Mouse (Mus musculus) frontal cortex, postnatal 14 days (tissue): ENCODE measurements around the gene F10.

Experiments
- DNase-seq, 2 experiments: peaks; one replicate each; pipeline ENCODE4 v3.0.0; 2022; ENCODE audit warnings: low spot score in 2 of 2

Gene F10

DNA sequence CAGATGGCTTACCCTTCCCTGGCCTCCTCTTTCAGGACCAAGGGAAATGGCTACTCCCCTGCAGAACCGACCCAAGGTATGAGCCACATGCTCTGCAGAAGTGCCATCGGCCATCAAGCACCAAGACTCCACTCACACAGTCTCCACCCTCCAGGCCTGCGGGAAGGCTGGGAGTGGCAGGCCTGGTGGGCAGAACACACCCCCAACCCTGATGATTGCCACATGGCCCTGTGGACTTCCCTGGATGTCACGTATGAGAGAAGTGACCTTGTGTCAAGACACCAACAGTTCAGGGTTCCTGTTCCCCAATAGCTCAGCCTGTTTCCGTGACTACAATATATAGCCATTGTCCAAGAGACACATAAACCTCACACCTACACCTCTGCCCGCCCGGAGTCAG is at the start of gene F10:
Gene F10, plus strand, starts transcription at position 294 of the 400 bp plus-strand sequence.
- DNase-seq: no peak

DNA sequence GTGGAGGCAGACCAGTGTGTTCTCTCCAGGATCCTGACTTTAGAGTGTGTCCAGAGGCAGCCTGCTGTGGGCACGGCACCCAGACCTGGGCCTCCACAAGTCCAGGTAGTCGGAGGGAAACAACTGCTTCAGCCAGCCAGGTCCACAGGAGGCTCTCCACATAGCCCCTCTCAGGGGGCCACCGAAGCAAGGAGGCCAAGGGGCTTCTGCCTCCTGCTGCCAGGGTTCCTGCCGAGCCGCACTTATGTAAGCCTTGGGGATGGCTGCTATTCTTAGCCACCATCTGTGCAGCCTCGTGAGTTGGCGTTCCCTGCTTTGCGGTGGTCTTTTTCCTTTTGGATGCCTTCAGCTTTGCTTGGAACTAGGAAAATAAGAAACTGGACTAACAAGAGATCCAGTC is 49.5 kb upstream of the F10 start:
- DNase-seq: peak; percentile 57 to 72

DNA sequence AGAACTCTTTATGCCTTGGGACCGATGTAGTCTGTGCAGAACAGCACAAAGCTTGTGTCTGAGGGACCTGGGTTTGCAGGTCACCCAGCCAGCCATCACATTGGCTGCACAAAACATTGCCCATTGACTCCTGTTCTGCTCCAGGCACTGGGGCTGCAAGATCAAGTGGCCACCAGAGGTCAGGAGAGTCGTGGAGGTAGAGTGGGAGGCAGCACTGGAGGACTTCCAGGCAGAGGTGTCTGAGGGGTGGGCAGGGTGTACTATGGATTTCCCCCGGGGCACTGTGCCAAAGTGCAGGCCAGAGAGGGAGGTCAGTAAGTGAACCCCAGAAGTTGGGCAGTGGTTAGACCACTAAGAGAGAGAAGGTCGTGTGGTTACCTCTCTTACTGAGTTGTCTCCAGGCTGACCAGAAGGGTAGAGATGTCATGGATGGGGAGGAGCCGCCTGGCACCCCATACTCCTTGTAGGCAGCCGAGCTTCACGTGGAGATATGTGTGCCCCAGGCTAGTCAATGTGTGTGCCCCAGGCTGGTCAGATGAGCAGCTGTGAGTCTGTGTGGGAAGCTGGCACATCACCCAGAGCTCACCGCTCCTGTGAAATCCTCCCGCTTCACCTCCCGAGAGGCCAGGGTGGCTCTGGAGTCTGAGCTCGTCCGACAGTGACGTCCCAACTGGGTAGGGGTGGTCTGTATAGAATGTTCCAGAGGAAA is 48.2 kb upstream of the F10 start:
- no peak for DNase-seq

DNA sequence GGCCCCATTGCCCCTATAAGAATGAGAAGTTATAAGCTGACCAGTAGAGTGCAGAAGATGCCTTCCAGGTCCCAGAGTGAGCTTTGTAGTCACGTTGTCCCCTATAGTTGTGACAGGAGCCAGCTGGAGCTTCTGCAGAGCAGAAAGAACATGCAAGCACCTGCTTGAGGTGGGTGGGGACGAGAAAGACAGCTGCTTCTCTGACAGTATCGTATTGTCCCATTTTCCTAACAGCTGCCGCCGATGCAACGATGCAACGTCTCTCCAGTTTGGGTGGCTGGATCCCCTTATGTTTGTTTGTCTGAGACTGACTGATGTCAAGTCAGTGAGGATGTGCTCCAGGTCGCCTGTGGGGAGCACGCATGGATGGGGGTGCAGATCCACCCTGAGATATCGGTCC is 45.7 kb upstream of the F10 start:
- DNase-seq: no peak

DNA sequence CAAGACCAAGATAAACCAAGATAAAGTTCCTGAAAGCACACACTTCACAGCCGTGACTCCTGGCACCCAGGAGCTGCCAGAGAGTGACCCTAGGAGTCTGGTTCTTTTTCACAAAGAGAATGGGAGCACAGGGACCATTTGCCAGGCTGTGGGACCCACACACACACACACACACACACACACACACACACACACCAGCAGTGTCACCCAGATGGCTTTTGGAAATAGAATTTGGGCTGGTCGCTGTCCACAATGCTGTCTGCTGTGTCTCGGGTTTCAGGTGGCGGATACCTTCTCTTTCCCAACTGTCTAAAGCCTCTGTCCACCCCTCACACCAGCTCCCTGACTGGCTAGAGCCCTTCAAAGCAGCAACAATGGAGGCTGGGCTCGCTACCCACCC is 42.6 kb upstream of the F10 start:
- no peak for DNase-seq

DNA sequence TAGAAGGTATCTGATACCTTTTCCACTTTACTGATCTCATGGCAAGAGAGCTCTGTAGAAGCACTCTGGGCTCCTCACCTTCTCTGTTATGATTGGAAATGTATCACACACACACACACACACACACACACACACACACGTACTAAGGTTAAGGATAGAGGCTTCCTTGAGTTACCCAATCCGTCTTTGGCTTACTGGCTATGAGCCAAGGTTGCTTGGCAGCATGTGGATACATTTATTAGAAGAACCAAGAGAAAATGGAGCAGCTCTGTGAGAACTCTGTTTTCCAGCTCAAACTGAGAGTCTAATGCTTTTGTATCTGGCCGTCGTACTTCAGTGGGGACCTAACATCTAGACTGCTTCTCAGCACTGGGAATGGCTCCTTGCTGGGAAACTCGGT is 41.6 kb upstream of the F10 start:
- DNase-seq: no peak

DNA sequence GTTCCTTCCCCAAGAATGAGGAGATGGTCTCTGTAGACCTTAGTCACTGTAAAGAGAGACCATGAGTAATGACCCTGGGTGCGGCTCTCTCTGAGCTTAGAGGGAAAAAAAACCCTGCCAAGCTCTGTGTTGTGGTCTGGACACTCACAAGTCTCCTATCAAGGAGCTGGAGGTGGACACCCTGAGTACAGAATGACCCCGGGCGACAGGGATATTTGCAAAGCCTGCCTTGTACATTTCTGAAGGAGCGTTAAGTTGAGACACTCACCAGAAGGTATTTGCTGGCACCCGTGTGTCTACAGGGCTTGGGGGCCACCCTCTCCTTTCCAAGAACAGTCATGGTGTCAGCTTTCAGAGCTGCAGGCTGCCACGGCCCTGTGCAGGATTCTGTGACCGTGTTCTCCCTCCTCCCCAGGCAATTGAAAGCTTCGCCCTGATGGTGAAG is 40.3 kb upstream of the F10 start:
- no peak for DNase-seq

DNA sequence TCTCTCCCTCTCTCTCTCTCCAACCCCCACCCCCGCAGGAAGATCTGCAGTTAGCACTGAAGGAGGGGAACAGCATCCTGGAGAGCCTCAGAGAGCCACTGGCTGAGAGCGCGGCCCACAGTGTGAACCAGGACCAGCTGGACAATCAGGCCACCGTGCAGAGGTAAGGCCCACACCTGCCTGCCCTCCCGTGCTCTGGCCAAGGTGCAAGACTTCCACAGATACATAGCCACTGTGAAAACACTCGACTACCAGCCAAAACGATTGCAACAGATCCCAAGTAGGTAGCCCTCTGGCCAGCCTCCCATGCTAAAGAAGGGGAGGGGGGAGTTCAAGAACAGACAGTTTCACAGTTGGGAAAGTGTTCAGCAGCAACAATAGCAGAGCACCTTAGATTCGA is 38.8 kb upstream of the F10 start:
- DNase-seq: no peak

DNA sequence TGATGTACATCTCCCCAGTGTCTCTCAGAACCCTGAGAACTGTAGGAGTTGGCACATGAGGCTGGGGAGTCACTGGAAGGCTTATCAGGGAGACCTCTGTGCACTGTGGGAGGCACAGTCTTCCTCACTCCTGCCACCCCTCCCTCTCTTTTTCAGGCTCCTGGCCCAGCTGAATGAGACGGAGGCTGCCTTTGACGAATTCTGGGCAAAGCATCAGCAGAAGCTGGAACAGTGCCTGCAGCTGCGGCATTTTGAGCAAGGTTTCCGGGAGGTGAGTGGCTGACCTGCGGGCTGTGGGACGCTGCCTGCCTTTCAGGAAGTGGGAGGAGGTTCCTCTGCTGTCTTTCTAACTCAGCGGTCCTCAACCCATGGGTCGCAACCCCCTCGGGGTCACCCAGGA is 37.3 kb upstream of the F10 start:
- DNase-seq: no peak

DNA sequence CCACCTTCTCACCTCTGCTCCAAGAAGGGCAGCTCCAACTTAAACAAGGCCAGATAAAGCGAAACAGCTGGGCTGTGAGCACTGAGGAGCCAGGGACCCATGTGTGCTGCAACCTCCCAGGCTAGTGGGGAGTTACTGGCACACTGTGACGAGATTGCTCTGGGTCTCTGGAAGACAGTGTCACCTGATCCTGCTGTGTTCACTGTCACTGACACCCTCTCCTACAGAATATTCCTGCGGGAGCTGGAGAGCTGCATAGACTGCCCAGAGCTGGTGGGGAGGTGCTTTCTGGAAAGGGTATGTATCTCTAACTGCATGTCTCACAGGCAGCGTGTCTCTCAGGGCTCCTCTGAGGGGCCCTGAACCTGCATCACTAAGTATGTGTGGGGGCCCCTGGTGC is 29.6 kb upstream of the F10 start:
- no peak for DNase-seq

DNA sequence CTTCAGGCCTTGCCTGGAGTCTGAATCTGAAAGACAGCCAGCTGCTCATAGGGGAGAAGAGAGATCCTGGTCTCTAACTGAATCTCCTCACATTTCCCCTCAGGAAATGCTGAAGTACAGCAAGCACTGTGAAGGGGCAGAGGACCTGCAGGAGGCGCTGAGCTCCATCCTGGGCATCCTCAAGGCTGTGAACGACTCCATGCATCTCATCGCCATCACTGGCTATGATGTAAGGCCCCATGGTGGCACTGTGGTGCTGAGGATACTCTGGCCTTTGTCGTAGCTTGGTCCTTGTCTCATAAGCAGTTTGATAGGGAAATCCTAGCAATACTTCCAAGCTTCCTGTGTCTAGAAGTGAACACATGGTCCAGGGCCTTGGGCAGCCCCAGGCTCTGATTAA is 26.8 kb upstream of the F10 start:
- no peak for DNase-seq

DNA sequence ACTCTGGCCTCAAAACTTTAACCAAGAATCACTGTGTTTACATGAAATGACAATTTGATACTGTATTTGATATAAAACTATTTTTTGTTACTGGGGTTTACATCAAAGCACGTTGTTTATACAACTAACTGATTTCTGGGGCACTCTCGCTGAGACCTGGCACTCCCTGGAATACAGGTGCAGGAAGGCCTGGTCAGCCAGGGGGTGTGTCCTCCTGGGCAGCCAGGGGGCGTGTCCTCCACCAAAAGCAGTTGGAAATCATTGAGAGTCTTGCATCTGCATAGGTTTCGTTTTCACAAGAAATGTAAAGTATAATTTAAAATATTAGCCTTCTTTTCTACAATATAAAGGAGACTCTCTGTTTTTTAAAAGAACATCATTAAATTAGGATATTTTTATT is 17.5 kb upstream of the F10 start:
- DNase-seq: no peak

DNA sequence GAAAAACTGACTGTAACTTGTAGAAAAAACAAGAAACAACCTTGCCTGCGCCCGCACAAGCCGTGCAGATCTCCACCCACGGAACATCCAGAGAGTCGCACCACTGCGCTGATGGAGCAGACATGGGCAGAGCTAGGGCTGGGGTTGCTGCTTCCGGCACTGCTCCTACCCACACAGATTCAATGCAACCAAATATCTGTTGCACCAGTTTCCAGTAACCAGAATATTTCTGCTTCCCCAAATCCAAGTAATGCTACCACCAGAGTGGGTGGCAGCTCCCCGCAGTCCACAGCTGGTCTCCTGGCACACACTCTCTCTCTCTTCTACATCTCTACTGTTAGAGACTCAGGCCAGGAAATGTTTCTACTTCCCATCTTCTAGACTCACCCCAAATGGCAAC is 15.3 kb upstream of the F10 start:
- no peak for DNase-seq

DNA sequence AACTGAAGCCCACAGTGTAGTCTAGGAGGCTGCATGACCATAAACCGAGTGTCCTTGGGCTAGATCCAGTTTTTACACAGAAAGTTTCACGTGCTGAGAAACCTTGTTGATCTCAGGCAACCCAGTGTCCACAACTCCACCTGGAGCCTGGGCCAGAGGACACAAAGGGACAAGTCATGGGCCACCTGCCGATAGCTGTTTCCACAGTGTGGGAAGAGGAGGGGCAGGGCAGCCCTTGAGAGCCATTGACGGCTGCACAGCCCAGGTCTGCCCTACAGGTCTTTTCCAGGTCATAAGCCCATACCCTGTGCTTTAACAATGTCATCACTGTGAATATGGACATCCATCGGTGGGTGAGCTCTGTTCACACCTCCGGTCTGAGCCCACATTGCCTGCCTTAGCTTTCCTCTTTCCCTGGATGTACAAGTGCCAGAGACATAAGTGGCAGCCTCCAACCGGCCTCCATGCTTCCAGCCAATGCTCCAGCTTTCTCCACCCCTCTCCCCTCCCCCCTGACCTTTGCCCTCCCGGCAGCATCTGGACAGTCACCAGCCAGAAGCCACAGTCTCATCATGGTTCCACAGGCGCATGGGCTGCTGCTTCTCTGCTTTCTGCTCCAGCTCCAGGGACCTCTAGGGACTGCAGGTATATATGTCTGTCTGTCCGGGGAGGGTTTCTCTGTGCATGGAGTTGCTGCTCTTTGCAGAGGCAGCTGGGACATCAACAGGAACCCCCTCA is 11.5 kb upstream of the F10 start, which contains the start of gene F7:
Gene F7, plus strand, starts transcription at position 548 of the 738 bp plus-strand sequence.
- DNase-seq: no peak

DNA sequence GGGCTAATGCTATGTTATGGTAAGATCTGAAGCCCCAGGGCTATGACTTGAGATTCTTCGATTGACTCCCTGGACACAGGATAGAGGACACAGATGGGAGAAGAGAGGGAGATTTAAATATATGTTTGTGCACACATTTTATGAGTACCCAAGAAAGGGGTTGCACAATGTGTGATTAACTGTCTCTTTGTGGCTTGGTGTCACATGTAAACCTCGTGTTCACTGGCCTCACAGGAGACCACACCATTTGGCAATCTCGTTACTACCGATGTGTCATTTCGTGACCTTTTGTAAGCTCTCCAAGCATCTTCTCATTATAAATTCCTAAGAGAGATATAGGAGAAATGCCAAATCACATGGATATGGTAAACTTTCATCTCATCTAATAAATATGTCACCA is 9.5 kb upstream of the F10 start:
- DNase-seq: no peak

DNA sequence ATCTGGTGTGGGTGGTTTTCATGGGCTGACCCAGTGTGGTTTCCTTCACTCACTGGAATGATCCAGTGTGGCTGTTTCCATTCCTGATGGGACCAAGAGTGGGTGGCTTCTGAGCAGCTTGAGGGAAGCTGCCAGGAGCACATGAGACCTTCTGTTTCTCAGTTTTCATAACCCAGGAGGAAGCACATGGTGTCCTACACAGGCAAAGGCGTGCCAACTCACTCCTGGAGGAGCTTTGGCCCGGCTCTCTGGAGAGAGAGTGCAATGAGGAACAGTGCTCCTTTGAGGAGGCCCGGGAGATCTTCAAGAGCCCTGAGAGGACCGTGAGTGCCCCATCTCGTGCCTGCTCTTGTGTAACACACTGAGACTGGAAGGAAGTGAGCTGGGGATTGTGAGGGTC is 8.6 kb upstream of the F10 start:
- peak; percentile 35 to 43 for DNase-seq

DNA sequence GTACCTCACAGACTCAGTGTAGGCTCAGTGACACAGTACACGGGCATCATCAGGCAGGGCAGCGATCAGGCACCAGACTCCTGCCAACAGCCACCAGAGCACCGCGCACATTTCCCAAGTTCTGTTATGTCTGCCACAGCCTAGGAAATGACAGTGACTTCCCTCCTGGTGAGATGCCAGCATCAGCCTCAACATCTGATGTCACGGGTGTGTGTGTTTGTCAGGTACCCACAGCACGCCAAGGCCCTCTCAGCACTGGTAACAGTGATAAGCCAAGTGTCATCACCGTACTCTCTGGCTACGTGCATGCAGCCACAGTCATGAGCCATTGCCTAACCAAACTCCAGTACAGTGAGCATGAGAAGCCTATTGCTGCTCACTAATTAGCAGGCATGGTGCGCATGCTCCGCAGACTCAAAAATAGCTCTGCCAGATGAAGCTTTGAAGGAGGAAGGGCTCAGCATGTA is 729 bp upstream of the F10 start:
- no peak for DNase-seq

DNA sequence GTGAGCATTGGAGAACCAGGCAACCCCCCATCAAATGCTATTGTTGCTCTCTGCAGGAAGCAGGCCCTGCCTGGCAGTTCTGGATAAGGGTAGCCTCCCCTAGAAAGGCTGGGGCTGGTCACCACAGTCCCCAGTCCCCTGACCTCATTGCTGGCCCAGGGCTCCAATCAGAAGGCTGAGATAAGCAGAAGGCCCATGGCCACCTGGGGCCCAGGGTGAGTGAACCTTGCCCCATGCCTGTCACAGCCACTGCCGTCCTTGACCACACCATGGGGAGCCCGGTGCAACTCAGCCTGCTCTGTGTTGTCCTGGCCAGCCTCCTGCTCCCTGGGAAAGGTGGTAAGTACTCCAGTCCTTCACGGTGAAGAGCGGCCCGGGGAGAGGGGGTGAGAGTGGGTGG is 461 bp downstream of the F10 start:
- no peak for DNase-seq

DNA sequence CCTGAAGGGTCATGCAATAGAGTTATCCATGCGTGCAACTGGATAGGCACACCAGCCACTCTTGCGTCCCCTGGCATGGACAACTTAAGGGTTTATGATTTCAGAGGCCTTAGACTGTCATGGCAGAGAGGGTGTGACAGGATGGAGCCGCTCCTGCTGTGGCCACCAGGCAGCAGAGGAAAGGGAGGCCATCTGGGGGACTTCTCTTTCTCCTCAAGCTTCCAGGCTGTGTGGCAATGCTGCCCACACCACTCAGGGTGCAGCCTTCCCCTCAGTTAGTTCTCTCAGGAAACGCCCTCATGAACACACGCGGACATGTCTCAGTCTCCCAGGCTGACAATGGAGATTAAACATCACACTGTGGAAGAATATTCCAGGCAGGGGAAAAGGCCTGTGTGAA is 1.9 kb downstream of the F10 start:
- no peak for DNase-seq

DNA sequence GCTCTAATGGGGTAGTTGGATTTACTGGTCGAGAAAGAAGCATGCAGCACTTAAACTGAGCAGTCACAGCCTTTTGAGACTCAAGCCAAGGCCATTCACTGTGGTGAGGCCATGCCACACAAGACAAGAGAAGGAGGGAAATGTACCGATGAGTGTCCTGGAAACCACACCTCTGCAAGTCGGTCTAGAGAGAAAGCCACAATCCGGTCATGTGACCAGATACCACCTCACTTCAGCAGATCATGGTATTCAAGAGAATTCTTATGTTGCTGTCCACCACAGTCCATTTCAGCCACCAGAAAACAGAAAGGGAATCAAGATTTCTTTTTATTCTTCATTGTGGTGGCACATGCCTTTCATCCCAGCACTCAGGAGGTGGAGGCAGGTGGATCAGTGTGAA is 4.4 kb downstream of the F10 start:
- DNase-seq: no peak

DNA sequence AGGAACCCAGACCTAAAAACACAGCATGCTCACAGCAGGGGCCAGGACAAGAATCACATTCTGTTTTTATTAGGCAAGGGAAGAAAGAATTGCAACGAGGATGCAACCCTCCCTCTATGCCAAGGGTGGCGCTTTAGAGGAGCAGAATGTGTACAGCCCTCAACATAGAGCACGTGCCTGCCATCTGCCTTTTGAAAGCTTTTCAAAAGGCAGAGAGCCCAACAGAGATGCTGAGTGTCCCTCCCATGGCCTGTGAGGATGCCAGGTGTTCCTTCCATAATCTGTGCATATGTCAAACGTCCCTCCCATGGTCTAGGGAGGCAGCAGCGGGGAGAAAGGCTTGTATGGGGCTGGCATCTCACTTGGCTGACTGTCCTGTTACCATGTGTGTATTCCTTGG is 10.5 kb downstream of the F10 start:
- DNase-seq: no peak

DNA sequence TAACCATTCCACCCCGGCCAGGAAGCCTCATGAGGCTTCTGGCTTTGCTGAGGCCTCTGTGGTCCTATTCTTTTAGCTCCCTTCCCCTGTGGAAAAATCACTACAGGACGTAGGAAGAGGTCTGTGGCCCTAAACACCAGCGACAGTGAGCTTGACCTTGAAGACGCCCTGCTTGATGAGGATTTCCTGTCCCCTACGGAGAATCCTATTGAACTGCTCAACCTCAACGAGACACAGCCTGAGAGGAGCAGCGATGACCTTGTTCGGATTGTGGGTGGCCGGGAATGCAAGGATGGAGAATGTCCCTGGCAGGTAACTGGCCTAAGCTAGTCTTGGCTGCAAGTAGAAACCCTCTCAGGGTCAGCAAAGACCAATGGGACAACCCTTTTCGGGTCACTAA is 13.4 kb downstream of the F10 start:
- no peak for DNase-seq

DNA sequence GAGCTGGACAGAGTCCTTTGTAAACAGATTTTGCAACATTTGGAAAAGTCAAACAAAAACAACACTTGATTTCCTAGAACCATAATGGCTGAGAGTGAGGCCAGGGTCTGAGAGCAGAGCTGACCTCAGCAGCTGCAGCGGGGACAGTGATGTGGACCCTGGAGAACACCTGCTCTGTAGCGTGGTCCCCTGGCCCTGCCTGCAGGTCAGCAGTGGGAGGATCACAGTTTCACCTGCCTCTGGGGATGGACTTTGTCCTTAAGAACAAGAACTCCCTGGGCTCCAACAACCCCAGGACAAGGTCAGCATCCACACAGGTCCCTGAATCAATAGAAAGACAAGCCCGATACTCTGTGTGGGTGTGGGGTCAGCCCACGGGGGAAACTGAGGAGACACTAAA is 20.2 kb downstream of the F10 start:
- no peak for DNase-seq
